Mouse (Mus musculus) limb, embryonic 11.5 days (tissue): ENCODE measurements around the gene Bfsp1. TPM values are rescaled to one million over a fixed set of nuclear protein-coding genes. Genes with fewer than 3 reads are reported as not detected.

Experiments
- ATAC-seq: fragments of 200-750 bp; cut with Nextera tagmentation; 2 replicates; pipeline ENCODE4 v1.8.0; 2017; ENCODE audit warnings: low read depth; ENCODE audit not compliant: insufficient number of reproducible peaks, low FRiP score, low TSS enrichment
- DNase-seq: peaks from one replicate; pipeline ENCODE4 v3.0.0-alpha.2; 2015; ENCODE audit warnings: low spot score
- H3K27ac ChIP-seq: fragments of 300-500 bp; sonication (generic); replicated peaks from 2 replicates; pipeline ENCODE4 v1.5.1; 2014; ENCODE audit warnings: low read depth, mild to moderate bottlenecking, low read length
- H3K27me3 ChIP-seq: fragments of 300-500 bp; sonication (generic); 2 replicates; pipeline ENCODE4 v1.6.1; 2014; ENCODE audit warnings: mild to moderate bottlenecking, low read length, mixed read lengths; ENCODE audit not compliant: control insufficient read depth, insufficient read depth
- H3K36me3 ChIP-seq: fragments of 300-500 bp; sonication (generic); 2 replicates; pipeline ENCODE4 v1.6.1; 2014; ENCODE audit warnings: mild to moderate bottlenecking, low read length, moderate library complexity, mixed read lengths; ENCODE audit not compliant: control insufficient read depth, insufficient read depth
- H3K4me1 ChIP-seq: fragments of 300-500 bp; sonication (generic); 2 replicates; pipeline ENCODE4 v1.6.1; 2014; ENCODE audit warnings: low read length, mixed read lengths; ENCODE audit not compliant: control insufficient read depth, insufficient read depth
- H3K4me2 ChIP-seq: fragments of 300-500 bp; sonication (generic); 2 replicates; pipeline ENCODE4 v1.6.1; 2014; ENCODE audit warnings: low read depth, mild to moderate bottlenecking, moderate library complexity; ENCODE audit not compliant: severe bottlenecking
- H3K4me3 ChIP-seq: fragments of 300-500 bp; sonication (generic); 2 replicates; pipeline ENCODE4 v1.5.1; 2014; ENCODE audit warnings: low read depth, low read length
- H3K9ac ChIP-seq: fragments of 300-500 bp; sonication (generic); 2 replicates; pipeline ENCODE4 v1.6.1; 2014; ENCODE audit warnings: mild to moderate bottlenecking, low read length
- H3K9me3 ChIP-seq: fragments of 300-500 bp; sonication (generic); 2 replicates; pipeline ENCODE4 v1.6.1; 2016; ENCODE audit warnings: low read length; ENCODE audit not compliant: control insufficient read depth
- WGBS: fragments of 180-500 bp; shearing (Covaris S2); extraction: QIAGEN DNeasy Blood & Tissue Kit; methylation state at CpG from one replicate; pipeline ENCODE4 v1.1.7; 2014; 5-methylcytosine and 5-hydroxymethylcytosine counted together
- polyA plus RNA-seq: library from polyadenylated mRNA; unstranded; fragments of >200 nt; fragmentation: Nextera tagmentation; extraction: Ambion mirVana; gene quantifications from 2 replicates; pipeline ENCODE4 v1.2.1, GENCODE M21; 2014

The Bfsp1 gene
- 0.72 and 1.5 TPM in 2 replicates for polyA plus RNA-seq

- H3K27me3 ChIP-seq: no peaks in the 10 kb centered on the region
- peak within 1 kb of the TSS; percentile 85 for H3K4me2 ChIP-seq
- DNase-seq: peak; percentile 63
- H3K27ac ChIP-seq: no peak within 1 kb of the TSS
- H3K9ac ChIP-seq: peak within 1 kb of the TSS; percentile 82
- no peaks in the 10 kb centered on the region for H3K9me3 ChIP-seq
- no peaks in the 10 kb centered on the region for H3K4me1 ChIP-seq
- peak; percentile 74; the same call in 1 of the 2 replicates for ATAC-seq
- peak within 1 kb of the TSS; percentile 32 for H3K4me3 ChIP-seq
- WGBS: 3% methylated on average over 86 of the region's 86 CpGs
- H3K36me3 ChIP-seq: no peaks in the 10 kb centered on the region
Measured at GRCm38 (mm10) chr2:143862484-143863231, at the start of gene Bfsp1. Gene Bfsp1 (minus strand): TSS chr2:143863173.

- ATAC-seq (no peak), DNase-seq (no peak)
- H3K4me1 ChIP-seq: 0 out of 2 replicates have a peak, but pooled peaks cover 1% of the 10 kb centered on the region
- no peaks in the 10 kb centered on the region for H3K36me3 ChIP-seq
- no peaks in the 10 kb centered on the region for H3K9me3 ChIP-seq
- H3K9ac ChIP-seq: no peak overlapping the region
- no peaks in the 10 kb centered on the region for H3K27me3 ChIP-seq
- H3K4me2 ChIP-seq: no peak overlapping the region
- WGBS: 92% methylated on average over 2 of the region's 2 CpGs
- H3K27ac ChIP-seq: no peak overlapping the region
- H3K4me3 ChIP-seq: no peak overlapping the region
Measured at GRCm38 (mm10) chr2:143912199-143912598, 49.2 kb upstream of the Bfsp1 start.

DNA sequence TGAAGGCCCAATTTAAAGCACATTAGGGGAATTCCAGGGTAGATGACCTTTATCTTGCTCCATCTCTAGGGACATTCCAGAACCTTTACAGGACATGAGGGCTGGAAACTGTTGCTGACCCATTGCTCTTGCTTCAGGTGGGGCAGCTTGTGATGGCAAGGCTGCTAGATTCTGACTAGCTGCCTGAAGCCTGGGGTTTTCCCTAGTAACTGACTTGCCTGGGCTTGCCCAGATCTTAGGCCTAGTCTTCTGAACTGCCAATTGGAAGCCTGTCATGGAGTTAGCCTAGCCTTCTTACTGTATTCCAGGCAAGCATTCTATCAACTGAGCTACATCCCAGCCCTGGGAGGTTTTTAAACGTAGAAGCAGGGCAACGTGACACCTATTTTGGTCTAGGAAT, 46.3 kb upstream of the Bfsp1 start:
- WGBS: 77% methylated on average over 2 of the region's 2 CpGs
- Histone ChIP-seq H3K4me2 (no peak overlapping the region), H3K4me1 (no peaks in the 10 kb centered on the region), H3K27me3 (no peaks in the 10 kb centered on the region), H3K4me3 (no peak overlapping the region), H3K27ac (no peak overlapping the region), H3K36me3 (no peaks in the 10 kb centered on the region), H3K9me3 (no peaks in the 10 kb centered on the region), H3K9ac (no peak overlapping the region)
- ATAC-seq (no peak), DNase-seq (no peak)

- Histone ChIP-seq H3K4me3 (no peak overlapping the region), H3K4me1 (no peaks in the 10 kb centered on the region), H3K4me2 (no peak overlapping the region), H3K9ac (no peak overlapping the region), H3K9me3 (no peaks in the 10 kb centered on the region), H3K27ac (no peak overlapping the region), H3K27me3 (no peaks in the 10 kb centered on the region), H3K36me3 (no peaks in the 10 kb centered on the region)
- no peak for DNase-seq
- ATAC-seq: no peak
- 86% methylated on average over 5 of the region's 5 CpGs for WGBS
Measured at GRCm38 (mm10) chr2:143904896-143905295, 41.9 kb upstream of the Bfsp1 start.

DNA sequence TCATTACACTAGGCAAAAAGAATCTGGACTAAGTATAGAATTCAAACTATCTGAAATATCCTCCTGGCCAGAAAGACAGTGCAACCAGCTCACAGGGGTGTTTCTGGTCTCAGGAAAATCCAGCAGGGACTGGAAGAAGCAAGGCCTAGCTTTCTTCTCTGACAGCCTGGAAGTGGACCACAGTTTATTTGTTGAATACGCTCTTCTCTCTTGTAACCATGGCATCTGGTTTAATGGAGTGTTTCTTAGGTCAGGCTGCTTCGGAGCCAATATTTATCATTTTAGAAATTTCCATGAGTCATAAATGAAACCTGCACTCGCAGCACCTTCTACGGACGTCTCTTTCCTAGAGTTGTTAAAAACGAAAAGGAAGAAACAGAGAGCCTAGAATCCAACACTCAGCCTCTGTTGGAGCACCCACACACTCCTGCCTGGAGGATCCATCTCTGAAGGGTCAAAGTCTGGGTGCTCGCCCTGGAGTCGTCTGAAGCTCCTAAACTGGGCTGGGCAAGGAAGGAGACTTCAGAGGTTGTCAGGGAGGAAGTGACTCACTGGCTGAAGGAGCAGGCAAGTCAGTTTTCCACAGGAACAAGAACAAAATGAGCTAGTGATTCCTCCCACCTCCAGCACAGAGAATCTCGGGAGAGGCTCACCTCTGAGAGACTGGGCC, 40.5 kb upstream of the Bfsp1 start:
- H3K4me3 ChIP-seq: no peak overlapping the region
- ATAC-seq: no peak
- H3K9ac ChIP-seq: no peak overlapping the region
- H3K36me3 ChIP-seq: no peaks in the 10 kb centered on the region
- H3K27me3 ChIP-seq: no peaks in the 10 kb centered on the region
- H3K4me1 ChIP-seq: no peaks in the 10 kb centered on the region
- no peaks in the 10 kb centered on the region for H3K9me3 ChIP-seq
- no peak for DNase-seq
- no peak overlapping the region for H3K4me2 ChIP-seq
- H3K27ac ChIP-seq: no peak overlapping the region
- WGBS: 82% methylated on average over 9 of the region's 9 CpGs

GRCm38 (mm10) chr2:143900821-143901351, 37.9 kb upstream of the Bfsp1 start:
- H3K9ac ChIP-seq: no peak overlapping the region
- no peaks in the 10 kb centered on the region for H3K27me3 ChIP-seq
- DNase-seq (no peak), ATAC-seq (no peak)
- 74% methylated on average over 5 of the region's 5 CpGs for WGBS
- H3K4me2 ChIP-seq: no peak overlapping the region
- H3K9me3 ChIP-seq: no peaks in the 10 kb centered on the region
- no peak overlapping the region for H3K4me3 ChIP-seq
- H3K4me1 ChIP-seq: no peaks in the 10 kb centered on the region
- no peaks in the 10 kb centered on the region for H3K36me3 ChIP-seq
- H3K27ac ChIP-seq: no peak overlapping the region

GRCm38 (mm10) chr2:143899470-143900220, 36.7 kb upstream of the Bfsp1 start:
- H3K9ac ChIP-seq: no peak overlapping the region
- no peaks in the 10 kb centered on the region for H3K36me3 ChIP-seq
- H3K27ac ChIP-seq: no peak overlapping the region
- 94% methylated on average over 9 of the region's 9 CpGs for WGBS
- H3K4me3 ChIP-seq: no peak overlapping the region
- H3K4me2 ChIP-seq: no peak overlapping the region
- ATAC-seq (no peak), DNase-seq (no peak)
- no peaks in the 10 kb centered on the region for H3K4me1 ChIP-seq
- H3K9me3 ChIP-seq: no peaks in the 10 kb centered on the region
- H3K27me3 ChIP-seq: no peaks in the 10 kb centered on the region

DNA sequence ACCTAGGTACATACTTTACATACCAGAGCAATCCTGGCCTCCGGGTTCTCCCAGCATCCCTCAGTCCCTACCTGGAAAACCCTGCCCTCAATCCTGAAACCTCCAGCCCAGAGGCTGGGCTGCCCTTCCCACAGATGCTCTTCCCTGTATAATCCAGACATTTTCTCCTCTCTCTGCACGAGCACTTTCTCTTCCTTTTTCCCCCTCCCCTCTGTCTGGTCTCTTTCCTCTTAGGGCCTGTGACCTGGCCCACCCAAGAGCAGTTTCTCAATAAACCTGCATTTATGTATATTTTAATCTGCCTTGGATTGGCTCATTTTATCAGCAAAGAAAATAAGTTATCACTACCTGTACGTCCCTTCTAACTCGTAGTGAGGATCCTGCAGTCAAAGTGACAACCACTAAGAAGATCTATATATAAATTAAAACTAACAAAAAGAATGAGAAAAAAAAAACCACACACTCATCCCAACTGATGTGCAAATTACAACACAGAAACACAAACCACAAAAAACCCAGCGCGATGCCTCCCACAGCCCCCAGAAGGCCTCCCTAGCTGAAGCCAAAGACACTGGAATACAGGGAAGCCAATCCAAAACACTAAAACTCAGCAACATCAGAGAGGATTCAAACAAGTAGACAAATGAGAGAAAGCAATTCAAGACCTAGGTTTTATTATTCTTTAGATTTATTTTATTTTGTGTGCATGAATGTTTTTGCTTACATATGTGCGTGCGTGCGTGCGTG, 28.5 kb upstream of the Bfsp1 start:
- H3K4me3 ChIP-seq: no peak overlapping the region
- H3K27me3 ChIP-seq: no peaks in the 10 kb centered on the region
- DNase-seq: no peak
- 89% methylated on average over 10 of the region's 10 CpGs for WGBS
- H3K4me1 ChIP-seq: no peaks in the 10 kb centered on the region
- H3K4me2 ChIP-seq: no peak overlapping the region
- no peak overlapping the region for H3K9ac ChIP-seq
- ATAC-seq: no peak
- H3K27ac ChIP-seq: no peak overlapping the region
- H3K36me3 ChIP-seq: no peaks in the 10 kb centered on the region
- no peaks in the 10 kb centered on the region for H3K9me3 ChIP-seq
